ENCODE assay signal across 15 mouse cellular contexts in genomic region chr9:44435747-44436146, GRCm38 (mm10). TPM values are rescaled to one million over a fixed set of nuclear protein-coding genes. Genes with fewer than 3 reads are reported as not detected.
A peak's percentile ranks its signal among the peaks of the same experiment; 100 is the strongest.
DNase-seq lines count a peak whose midpoint lies in the region; TF ChIP-seq lines count a peak whose summit lies in the region.
"Had no signal": no experiment of that assay in that cellular context is flagged by ENCODE, and none has a peak within 500 bp of the region (broad histone marks: within the 10 kb centered on the region; RNA-seq: fewer than 3 reads in every experiment).

No protein-coding gene starts in this region.

- TF ChIP-seq CTCF in cerebellum, adult 2 months (IDR thresholded peaks at IDR 0.05; ENCODE audit: borderline replicate concordance, insufficient read depth, low read depth, low read length): no peak

- H3K4me3 ChIP-seq in cerebellum, adult 2 months (replicated peaks; ENCODE audit: insufficient read depth, low read depth, low read length): no peak overlapping the region
- H3K4me3 ChIP-seq: erythroblast, embryonic 14.5 days; heart, embryonic 15.5 days had no signal

- H3K27me3 ChIP-seq in splenic B cell, adult 2 months (ENCODE audit: control insufficient read depth, insufficient read depth, low read length, poor library complexity, severe bottlenecking): no peaks in the 10 kb centered on the region
- no peaks in the 10 kb centered on the region for H3K27me3 ChIP-seq in cerebellum, adult 2 months (ENCODE audit: control insufficient read depth, insufficient read depth, low read length)
- H3K27me3 ChIP-seq: heart, embryonic 15.5 days had no signal

- no peak for TF ChIP-seq POLR2A in cerebellum, adult 2 months (IDR thresholded peaks at IDR 0.05; ENCODE audit: borderline replicate concordance, insufficient read depth, low read length)

- H3K36me3 ChIP-seq in splenic B cell, adult 2 months (ENCODE audit: control insufficient read depth, insufficient read depth, low read length, poor library complexity, severe bottlenecking): no peaks in the 10 kb centered on the region
- H3K36me3 ChIP-seq: heart, embryonic 15.5 days had no signal

- H3K4me1 ChIP-seq in cerebellum, adult 2 months (ENCODE audit: control insufficient read depth, insufficient read depth, low read length): no peaks in the 10 kb centered on the region
- H3K4me1 ChIP-seq: heart, embryonic 15.5 days had no signal

- no peak overlapping the region for H3K27ac ChIP-seq in cerebellum, adult 2 months (ENCODE audit: insufficient read depth, low read length)
- H3K27ac ChIP-seq: heart, embryonic 15.5 days had no signal

- WGBS in cerebellum, adult 2 months: 76% methylated on average over 6 of the region's 6 CpGs

- DNase-seq in spleen, adult 18-20 months: peak; percentile 45 to 49
- no peak for DNase-seq in spleen, adult 12 weeks (ENCODE audit: low spot score)
- peak; percentile 51 for DNase-seq in c-Kit-positive CD71-negative TER-119-negative erythroid progenitor cells, embryonic 14.5 days (ENCODE audit: low read depth)
- peak; percentile 30 to 38 for DNase-seq in lung, postnatal 4 days
- peak; percentile 76 for DNase-seq in splenic B cell, adult 2 months (ENCODE audit: low read depth, low spot score)
- no peak for DNase-seq in cerebellum, adult 2 months
- no peak for DNase-seq in Muller cell, postnatal 12 days (ENCODE audit: inconsistent ontology term)
- DNase-seq: adrenal gland, postnatal 14 days; thymus, adult 2 months had no signal

RNA-seq across cellular contexts. Expression of gene Foxr1, which starts 5.2 kb away (rescaled TPM):
- not detected in 2 replicates for polyA plus RNA-seq in cerebellum, adult 2 months (2012; rRNA removed)
- polyA plus RNA-seq: erythroblast, embryonic 14.5 days; heart, embryonic 15.5 days; hindbrain, embryonic 16.5 days; kidney, embryonic 14.5 days; limb, embryonic 14.5 days; lung, embryonic 16.5 days had no signal

RNA-seq across cellular contexts. Expression of gene Ccdc84, which starts 17.4 kb away (rescaled TPM):
- polyA plus RNA-seq in cerebellum, adult 2 months (2012; rRNA removed): 50.1 and 53.2 TPM in 2 replicates

RNA-seq across cellular contexts. Expression of gene Upk2, which starts 19.0 kb away (rescaled TPM):
- polyA plus RNA-seq in cerebellum, adult 2 months (2012; rRNA removed): 0.13 TPM in 1 of 2 replicates, not detected in the other
- polyA plus RNA-seq: erythroblast, embryonic 14.5 days; heart, embryonic 15.5 days; hindbrain, embryonic 16.5 days had no signal

RNA-seq across cellular contexts. Expression of gene Trappc4, which starts 28.3 kb away (rescaled TPM):
- 97.9 and 103 TPM in 2 replicates for polyA plus RNA-seq in cerebellum, adult 2 months (2012; rRNA removed)

RNA-seq across cellular contexts. Expression of gene Rps25, which starts 28.8 kb away (rescaled TPM):
- 434 and 456 TPM in 2 replicates for polyA plus RNA-seq in cerebellum, adult 2 months (2012; rRNA removed)

Comparison
In these comparisons a context has a peak if more than half of its experiments do, and no peak if none do; other contexts are left out.
1. DNase-seq: peak in spleen, adult 18-20 months (2 of 2), c-Kit-positive CD71-negative TER-119-negative erythroid progenitor cells, embryonic 14.5 days (single experiment), lung, postnatal 4 days (2 of 2) and splenic B cell, adult 2 months (single experiment); none in spleen, adult 12 weeks (single experiment), cerebellum, adult 2 months (0 of 2) and Muller cell, postnatal 12 days (single experiment).